Mouse (Mus musculus): ENCODE results near the gene Ect2. TPM values are rescaled to one million over a fixed set of nuclear protein-coding genes. Genes with fewer than 3 reads are reported as not detected.

The Ect2 gene
- polyA plus RNA-seq, 1 experiment: 11.6 TPM

GRCm38 (mm10) chr3:27064886-27065285 lies 88.8 kb downstream of the Ect2 start:
- no peak for DNase-seq (ENCODE audit: low read depth)
- no peak for TF ChIP-seq POLR2A (IDR thresholded peaks at IDR 0.05; ENCODE audit: borderline replicate concordance, extremely low read depth, insufficient read depth, insufficient read length, poor library complexity, severe bottlenecking)
- TF ChIP-seq CTCF (IDR thresholded peaks at IDR 0.05; ENCODE audit: borderline replicate concordance, extremely low read depth, insufficient read depth, insufficient read length): no peak

DNA sequence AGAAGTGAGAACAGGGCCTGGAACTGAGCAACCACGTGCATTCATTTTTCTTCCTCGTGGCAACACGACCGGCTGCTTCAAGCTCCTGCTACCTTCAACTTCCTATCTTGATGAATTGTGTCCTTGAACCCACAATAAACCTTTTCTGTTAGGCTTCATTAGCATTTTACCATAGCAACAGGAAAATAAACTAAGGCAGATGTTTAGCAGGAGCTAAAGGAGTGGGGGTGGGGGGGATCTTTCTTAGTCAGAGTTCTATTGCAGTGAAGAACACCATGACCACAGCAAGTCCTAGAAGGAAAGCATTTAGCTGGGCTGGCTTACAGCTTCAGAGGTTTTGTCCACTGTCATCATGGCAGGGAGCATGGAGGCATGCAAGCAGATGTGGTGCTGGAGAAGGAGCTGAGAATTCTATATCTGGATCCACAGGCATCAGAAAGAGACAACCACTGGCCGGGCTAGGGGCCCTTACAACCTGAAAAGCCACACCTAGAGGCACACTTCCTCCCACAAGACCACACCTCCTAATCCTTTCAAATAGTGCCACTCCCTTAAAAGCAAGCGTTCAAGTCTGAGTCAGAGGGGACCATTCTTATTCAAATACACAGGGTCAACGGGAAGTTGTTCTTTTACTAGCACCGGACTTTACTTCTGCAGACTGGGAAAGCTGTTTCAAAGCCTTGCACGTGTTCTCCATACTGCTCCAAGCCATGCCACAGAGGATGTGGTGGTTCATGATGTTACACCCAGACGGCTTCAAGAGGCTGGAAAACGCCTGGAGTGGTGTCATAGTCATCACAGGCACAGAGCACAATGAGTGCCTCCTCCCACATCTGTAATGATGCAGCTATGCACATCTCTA lies 90.0 kb downstream of the Ect2 start:
- no peak for TF ChIP-seq POLR2A (IDR thresholded peaks at IDR 0.05; ENCODE audit: borderline replicate concordance, extremely low read depth, insufficient read depth, insufficient read length, poor library complexity, severe bottlenecking)

GRCm38 (mm10) chr3:27060441-27060840 lies 93.2 kb downstream of the Ect2 start:
- no peak for TF ChIP-seq CTCF (IDR thresholded peaks at IDR 0.05; ENCODE audit: borderline replicate concordance, extremely low read depth, insufficient read depth, insufficient read length)
- TF ChIP-seq POLR2A (IDR thresholded peaks at IDR 0.05; ENCODE audit: borderline replicate concordance, extremely low read depth, insufficient read depth, insufficient read length, poor library complexity, severe bottlenecking): no peak
- DNase-seq (ENCODE audit: low read depth): no peak

More for the DNA sequence above, 90.0 kb downstream of the Ect2 start:
- DNase-seq (ENCODE audit: low read depth): peak; percentile 35

GRCm38 (mm10) chr3:27059529-27060322 lies 94.0 kb downstream of the Ect2 start:
- TF ChIP-seq CTCF (IDR thresholded peaks at IDR 0.05; ENCODE audit: borderline replicate concordance, extremely low read depth, insufficient read depth, insufficient read length) (no peak), POLR2A (IDR thresholded peaks at IDR 0.05; ENCODE audit: borderline replicate concordance, extremely low read depth, insufficient read depth, insufficient read length, poor library complexity, severe bottlenecking) (no peak)
- peak; percentile 74 for DNase-seq (ENCODE audit: low read depth)

- DNase-seq (ENCODE audit: low read depth): no peak
- no peak for TF ChIP-seq CTCF (IDR thresholded peaks at IDR 0.05; ENCODE audit: borderline replicate concordance, extremely low read depth, insufficient read depth, insufficient read length)
- TF ChIP-seq POLR2A (IDR thresholded peaks at IDR 0.05; ENCODE audit: borderline replicate concordance, extremely low read depth, insufficient read depth, insufficient read length, poor library complexity, severe bottlenecking): no peak
These were observed 98.2 kb downstream of the Ect2 start for GRCm38 (mm10) chr3:27055471-27055870.

GRCm38 (mm10) chr3:27054766-27055165 lies 98.9 kb downstream of the Ect2 start:
- TF ChIP-seq CTCF (IDR thresholded peaks at IDR 0.05; ENCODE audit: borderline replicate concordance, extremely low read depth, insufficient read depth, insufficient read length) (no peak), POLR2A (IDR thresholded peaks at IDR 0.05; ENCODE audit: borderline replicate concordance, extremely low read depth, insufficient read depth, insufficient read length, poor library complexity, severe bottlenecking) (no peak)

More at GRCm38 (mm10) chr3:27054766-27055165, 98.9 kb downstream of the Ect2 start:
- no peak for DNase-seq (ENCODE audit: low read depth)

Other genes starting within 250 kb of the Ect2 start
- gene Nceh1, start 29.1 kb upstream of the Ect2 start, polyA plus RNA-seq (2012; rRNA removed): 3.0 and 5.4 TPM in 2 replicates
- 0.09 and 0.12 TPM in 2 replicates for gene Tnfsf10, start 163.2 kb upstream of the Ect2 start, polyA plus RNA-seq (2012; rRNA removed)
- gene Ghsr, start 217.5 kb upstream of the Ect2 start, polyA plus RNA-seq (2012; rRNA removed): 0.10 and 0.30 TPM in 2 replicates